Mouse (Mus musculus) hindbrain, embryonic 12.5 days (tissue): Measurements from ENCODE around the gene Kcnh3. TPM values are rescaled to one million over a fixed set of nuclear protein-coding genes. Genes with fewer than 3 reads are reported as not detected.

ENCODE experiments used
- ATAC-seq: fragments of 200-750 bp; cut with Nextera tagmentation; 2 replicates; pipeline ENCODE4 v1.8.0; 2017; ENCODE audit warnings: moderate TSS enrichment; ENCODE audit not compliant: low FRiP score
- H3K27ac ChIP-seq: fragments of 300-500 bp; sonication (generic); 2 replicates; pipeline ENCODE4 v1.5.1; 2016; ENCODE audit warnings: mild to moderate bottlenecking
- H3K27me3 ChIP-seq: fragments of 300-500 bp; sonication (generic); 2 replicates; pipeline ENCODE4 v1.6.1; 2016; ENCODE audit warnings: mild to moderate bottlenecking
- H3K36me3 ChIP-seq: fragments of 300-500 bp; sonication (generic); 2 replicates; pipeline ENCODE4 v1.6.1; 2016; ENCODE audit warnings: mild to moderate bottlenecking
- H3K4me1 ChIP-seq: fragments of 300-500 bp; sonication (generic); 2 replicates; pipeline ENCODE4 v1.6.1; 2016
- H3K4me2 ChIP-seq: fragments of 300-500 bp; sonication (generic); replicated peaks from 2 replicates; pipeline ENCODE4 v1.6.1; 2016; ENCODE audit warnings: mild to moderate bottlenecking
- H3K4me3 ChIP-seq: fragments of 300-500 bp; sonication (generic); 2 replicates; pipeline ENCODE4 v1.5.1; 2016; ENCODE audit warnings: mild to moderate bottlenecking
- H3K9ac ChIP-seq: fragments of 300-500 bp; sonication (generic); 2 replicates; pipeline ENCODE4 v1.6.1; 2016; ENCODE audit warnings: mild to moderate bottlenecking, moderate library complexity
- H3K9me3 ChIP-seq: fragments of 300-500 bp; sonication (generic); replicated peaks from 2 replicates; pipeline ENCODE4 v1.6.1; 2016; ENCODE audit warnings: mild to moderate bottlenecking
- WGBS: fragments of 180-500 bp; shearing (Covaris S2); methylation state at CpG from one replicate; pipeline ENCODE4 v1.1.7; 2016; 5-methylcytosine and 5-hydroxymethylcytosine counted together
- polyA plus RNA-seq: library from polyadenylated mRNA; unstranded; fragments of >200 nt; fragmentation: Nextera tagmentation; extraction: Ambion mirVana; gene quantifications from 2 replicates; pipeline ENCODE4 v1.2.1, GENCODE M21; 2016

Gene Kcnh3
- polyA plus RNA-seq, 1 experiment from 2014 or later = 0.40 TPM

- peak; percentile 48 for ATAC-seq
- Histone ChIP-seq H3K27ac (no peak overlapping the region), H3K9ac (no peak overlapping the region)
These were observed 35.1 kb downstream of the Kcnh3 start for GRCm38 (mm10) chr15:99259730-99260252.

GRCm38 (mm10) chr15:99262702-99263101 is 38.0 kb downstream of the Kcnh3 start:
- H3K4me1 ChIP-seq = 0 out of 2 replicates have a peak, but pooled peaks cover 2% of the 10 kb centered on the region
- 62% methylated on average over 10 of the region's 10 CpGs for WGBS
- no peak overlapping the region for H3K4me3 ChIP-seq
- H3K36me3 ChIP-seq = no peaks in the 10 kb centered on the region
- no peak overlapping the region for H3K27ac ChIP-seq
- no peak for ATAC-seq
- H3K27me3 ChIP-seq = no peaks in the 10 kb centered on the region
- no peak overlapping the region for H3K4me2 ChIP-seq
- no peaks in the 10 kb centered on the region for H3K9me3 ChIP-seq
- H3K9ac ChIP-seq = no peak overlapping the region

More at GRCm38 (mm10) chr15:99259730-99260252, 35.1 kb downstream of the Kcnh3 start:
- no peak overlapping the region for H3K4me3 ChIP-seq
- no peaks in the 10 kb centered on the region for H3K4me1 ChIP-seq
- 0% methylated on average over 8 of the region's 10 CpGs for WGBS
- peak overlapping the region; percentile 37 for H3K4me2 ChIP-seq
- no peaks in the 10 kb centered on the region for H3K9me3 ChIP-seq
- H3K27me3 ChIP-seq = no peaks in the 10 kb centered on the region
- no peaks in the 10 kb centered on the region for H3K36me3 ChIP-seq

- Histone ChIP-seq H3K4me2 (no peak overlapping the region), H3K4me3 (no peak overlapping the region), H3K36me3 (no peaks in the 10 kb centered on the region), H3K4me1 (0 out of 2 replicates have a peak, but pooled peaks cover 2% of the 10 kb centered on the region), H3K9me3 (no peaks in the 10 kb centered on the region), H3K27ac (no peak overlapping the region), H3K9ac (no peak overlapping the region), H3K27me3 (no peaks in the 10 kb centered on the region)
- no peak for ATAC-seq
- WGBS = 73% methylated on average over 2 of the region's 2 CpGs
These were observed 39.7 kb downstream of the Kcnh3 start for GRCm38 (mm10) chr15:99264363-99264762.

- H3K4me3 ChIP-seq = no peak overlapping the region
- WGBS = 21% methylated on average over 4 of the region's 4 CpGs
- H3K9ac ChIP-seq = no peak overlapping the region
- H3K27ac ChIP-seq = no peak overlapping the region
- no peak for ATAC-seq
- H3K36me3 ChIP-seq = no peaks in the 10 kb centered on the region
- H3K4me1 ChIP-seq = 0 out of 2 replicates have a peak, but pooled peaks cover 2% of the 10 kb centered on the region
- no peaks in the 10 kb centered on the region for H3K9me3 ChIP-seq
- no peak overlapping the region for H3K4me2 ChIP-seq
- no peaks in the 10 kb centered on the region for H3K27me3 ChIP-seq
These were observed 41.0 kb downstream of the Kcnh3 start for GRCm38 (mm10) chr15:99265679-99266078.

GRCm38 (mm10) chr15:99276095-99276494 is 51.4 kb downstream of the Kcnh3 start:
- no peaks in the 10 kb centered on the region for H3K36me3 ChIP-seq
- no peaks in the 10 kb centered on the region for H3K27me3 ChIP-seq
- H3K4me3 ChIP-seq = no peak overlapping the region
- no peak overlapping the region for H3K27ac ChIP-seq
- H3K4me1 ChIP-seq = 0 out of 2 replicates have a peak, but pooled peaks cover 7% of the 10 kb centered on the region
- no peak overlapping the region for H3K9ac ChIP-seq
- ATAC-seq = no peak
- no peaks in the 10 kb centered on the region for H3K9me3 ChIP-seq
- H3K4me2 ChIP-seq = no peak overlapping the region
- 83% methylated on average over 8 of the region's 8 CpGs for WGBS

GRCm38 (mm10) chr15:99278271-99278670 is 53.6 kb downstream of the Kcnh3 start:
- 91% methylated on average over 5 of the region's 7 CpGs for WGBS
- Histone ChIP-seq H3K4me1 (0 out of 2 replicates have a peak, but pooled peaks cover 4% of the 10 kb centered on the region), H3K9me3 (no peaks in the 10 kb centered on the region), H3K4me2 (no peak overlapping the region), H3K9ac (no peak overlapping the region), H3K27me3 (no peaks in the 10 kb centered on the region), H3K4me3 (no peak overlapping the region), H3K36me3 (no peaks in the 10 kb centered on the region), H3K27ac (no peak overlapping the region)
- no peak for ATAC-seq

- Histone ChIP-seq H3K27me3 (no peaks in the 10 kb centered on the region), H3K27ac (no peak overlapping the region), H3K36me3 (no peaks in the 10 kb centered on the region), H3K9me3 (no peaks in the 10 kb centered on the region), H3K4me2 (no peak overlapping the region), H3K9ac (no peak overlapping the region), H3K4me3 (no peak overlapping the region), H3K4me1 (0 out of 2 replicates have a peak, but pooled peaks cover 2% of the 10 kb centered on the region)
- no peak for ATAC-seq
- 66% methylated on average over 10 of the region's 10 CpGs for WGBS
These were observed 58.8 kb downstream of the Kcnh3 start for GRCm38 (mm10) chr15:99283456-99283855.

GRCm38 (mm10) chr15:99284527-99285188 is 60.0 kb downstream of the Kcnh3 start:
- no peak overlapping the region for H3K4me3 ChIP-seq
- H3K27ac ChIP-seq = no peak overlapping the region
- ATAC-seq = no peak
- H3K27me3 ChIP-seq = no peaks in the 10 kb centered on the region
- H3K9me3 ChIP-seq = no peaks in the 10 kb centered on the region
- H3K36me3 ChIP-seq = no peaks in the 10 kb centered on the region
- 54% methylated on average over 14 of the region's 14 CpGs for WGBS
- no peak overlapping the region for H3K4me2 ChIP-seq
- H3K9ac ChIP-seq = no peak overlapping the region
- H3K4me1 ChIP-seq = 0 out of 2 replicates have a peak, but pooled peaks cover 2% of the 10 kb centered on the region

GRCm38 (mm10) chr15:99285189-99285535 is 60.5 kb downstream of the Kcnh3 start:
- H3K4me2 ChIP-seq = no peak overlapping the region
- H3K9ac ChIP-seq = no peak overlapping the region
- H3K4me3 ChIP-seq = no peak overlapping the region
- 49% methylated on average over 8 of the region's 8 CpGs for whole genome bisulfite sequencing
- H3K27ac ChIP-seq = no peak overlapping the region
- ATAC-seq = no peak
- no peaks in the 10 kb centered on the region for H3K36me3 ChIP-seq
- no peaks in the 10 kb centered on the region for H3K9me3 ChIP-seq
- H3K27me3 ChIP-seq = no peaks in the 10 kb centered on the region
- H3K4me1 ChIP-seq = 0 out of 2 replicates have a peak, but pooled peaks cover 2% of the 10 kb centered on the region

- H3K36me3 ChIP-seq = no peaks in the 10 kb centered on the region
- no peaks in the 10 kb centered on the region for H3K9me3 ChIP-seq
- no peak overlapping the region for H3K4me3 ChIP-seq
- no peak for ATAC-seq
- WGBS = 92% methylated on average over 11 of the region's 11 CpGs
- H3K4me1 ChIP-seq = peaks cover 7% of the 10 kb centered on the region
- H3K27ac ChIP-seq = no peak overlapping the region
- no peak overlapping the region for H3K9ac ChIP-seq
- H3K27me3 ChIP-seq = no peaks in the 10 kb centered on the region
- no peak overlapping the region for H3K4me2 ChIP-seq
These were observed 65.9 kb downstream of the Kcnh3 start for GRCm38 (mm10) chr15:99290586-99290985.

Other genes with a start within 250 kb of the Kcnh3 start
- gene Tuba1c, start 195.0 kb upstream of the Kcnh3 start, polyA plus RNA-seq = 59.6 and 72.4 TPM in 2 replicates
- 23.3 and 35.6 TPM in 2 replicates for gene Prph, start 169.7 kb upstream of the Kcnh3 start, polyA plus RNA-seq
- 24.1 and 29.2 TPM in 2 replicates for gene Troap, start 150.3 kb upstream of the Kcnh3 start, polyA plus RNA-seq
- 18.4 and 18.7 TPM in 2 replicates for gene C1ql4, start 137.0 kb upstream of the Kcnh3 start, polyA plus RNA-seq
- gene Dnajc22, start 131.7 kb upstream of the Kcnh3 start, polyA plus RNA-seq = 3.2 and 3.3 TPM in 2 replicates
- 72.7 and 73.6 TPM in 2 replicates for gene Spats2, start 98.9 kb upstream of the Kcnh3 start, polyA plus RNA-seq
- gene Mcrs1, start 27.1 kb downstream of the Kcnh3 start, polyA plus RNA-seq = 178 and 179 TPM in 2 replicates
- gene Prpf40b, start 70.2 kb downstream of the Kcnh3 start, polyA plus RNA-seq = 82.3 and 83.3 TPM in 2 replicates
- gene Fam186b, start 71.0 kb downstream of the Kcnh3 start, polyA plus RNA-seq = 0.10 and 0.22 TPM in 2 replicates
- 19.7 and 23.4 TPM in 2 replicates for gene Fmnl3, start 145.6 kb downstream of the Kcnh3 start, polyA plus RNA-seq
- 271 and 274 TPM in 2 replicates for gene Tmbim6, start 168.0 kb downstream of the Kcnh3 start, polyA plus RNA-seq
- 14.9 and 16.1 TPM in 2 replicates for gene Nckap5l, start 232.9 kb downstream of the Kcnh3 start, polyA plus RNA-seq
- 18.9 TPM in 2 replicates for gene Bcdin3d, start 249.9 kb downstream of the Kcnh3 start, polyA plus RNA-seq